In genomic region chr2:25863337-25864131, GRCm38 (mm10) we compare ENCODE assay signal across 8 mouse cellular contexts. TPM values are rescaled to one million over a fixed set of nuclear protein-coding genes. Genes with fewer than 3 reads are reported as not detected.
DNase-seq lines count a peak whose midpoint lies in the region.

TSS of gene Kcnt1 (plus strand) at chr2:25863734.

- intact Hi-C loops in heart, postnatal 36 days (cut with DNase I), result no loop called here
- intact Hi-C loops in gastrocnemius, postnatal 14 days (cut with DNase I; ENCODE audit: low total_unique reads), result no loop called here

- DNase-seq in thymus, postnatal 4 days, result peak; percentile 57
- DNase-seq in thymus, postnatal 25 days, result no peak
- peak; percentile 71 for DNase-seq in embryo, embryonic 10 days (ENCODE audit: low spot score)
- DNase-seq in heart, postnatal 36 days, result peak; percentile 15 to 29
- DNase-seq in layer of hippocampus, postnatal 14 days (ENCODE audit: low spot score in 2 of 2), result peak in 1 of 2 experiments; percentile 17
- peak; percentile 56 for DNase-seq in lung, postnatal 14 days
- peak; percentile 22 for DNase-seq in right cerebral cortex, postnatal 25 days
- no peak for DNase-seq in gastrocnemius, postnatal 14 days

RNA-seq across cellular contexts. Expression of gene Kcnt1, which starts in this region (rescaled TPM):
- total RNA-seq in heart, postnatal 36 days (2021), result under 1 TPM; 0.22 to 0.27 TPM
- 10 to 100 TPM; 43.8 to 69.9 TPM for total RNA-seq in layer of hippocampus, postnatal 14 days (2021)
- total RNA-seq in gastrocnemius, postnatal 14 days (2021), result under 1 TPM; 0.23 to 0.84 TPM

Comparison
In these comparisons a context has a peak if more than half of its experiments do, and no peak if none do; other contexts are left out.
1. RNA of gene Kcnt1 (total RNA-seq): 43.8 to 69.9 TPM in layer of hippocampus, postnatal 14 days; 0.23 to 0.84 TPM in gastrocnemius, postnatal 14 days and 0.22 to 0.27 TPM in heart, postnatal 36 days; every median in the first group is over 10 times any median in the second.
2. DNase-seq: peak in thymus, postnatal 4 days (single experiment), embryo, embryonic 10 days (single experiment), lung, postnatal 14 days (single experiment) and right cerebral cortex, postnatal 25 days (single experiment); none in thymus, postnatal 25 days (single experiment) and gastrocnemius, postnatal 14 days (single experiment).
3. Peak in DNase-seq in heart, postnatal 36 days; RNA of the gene not detected or under 1 TPM.